Mouse (Mus musculus) urinary bladder, adult 2 months (tissue): ENCODE results near the gene Osbpl6. TPM values are rescaled to one million over a fixed set of nuclear protein-coding genes. Genes with fewer than 3 reads are reported as not detected.

ENCODE experiments used
- DNase-seq: peaks from one replicate; pipeline ENCODE4 v3.0.0; 2022; ENCODE audit warnings: low spot score
- polyA plus RNA-seq: library from polyadenylated mRNA; depleted of rRNA; stranded (reverse); fragments of >200 nt; gene quantifications from 2 replicates; pipeline ENCODE4 v1.2.3, GENCODE M21; 2012

Gene Osbpl6
- polyA plus RNA-seq, 1 experiment = 4.8 TPM

DNA sequence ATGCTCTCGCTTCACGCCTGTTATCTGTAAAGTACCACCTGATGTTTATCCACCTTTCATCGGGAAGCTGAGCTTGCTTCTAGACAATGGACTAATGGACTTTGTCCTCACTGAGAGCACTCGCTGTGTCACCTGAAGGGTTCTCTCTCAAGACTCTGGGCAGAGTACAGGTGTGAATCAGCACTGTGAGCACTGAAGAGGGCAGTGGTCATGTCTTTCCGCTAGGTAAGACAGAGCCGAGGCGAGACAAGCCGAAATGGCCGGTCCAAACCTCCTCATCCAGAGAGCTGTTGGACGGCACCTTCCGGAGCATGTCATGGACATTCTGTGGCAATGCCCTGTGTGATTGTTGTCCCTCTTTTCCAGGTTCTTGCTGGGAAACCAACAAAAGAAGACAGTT, 92.6 kb downstream of the Osbpl6 start:
- DNase-seq = no peak

DNA sequence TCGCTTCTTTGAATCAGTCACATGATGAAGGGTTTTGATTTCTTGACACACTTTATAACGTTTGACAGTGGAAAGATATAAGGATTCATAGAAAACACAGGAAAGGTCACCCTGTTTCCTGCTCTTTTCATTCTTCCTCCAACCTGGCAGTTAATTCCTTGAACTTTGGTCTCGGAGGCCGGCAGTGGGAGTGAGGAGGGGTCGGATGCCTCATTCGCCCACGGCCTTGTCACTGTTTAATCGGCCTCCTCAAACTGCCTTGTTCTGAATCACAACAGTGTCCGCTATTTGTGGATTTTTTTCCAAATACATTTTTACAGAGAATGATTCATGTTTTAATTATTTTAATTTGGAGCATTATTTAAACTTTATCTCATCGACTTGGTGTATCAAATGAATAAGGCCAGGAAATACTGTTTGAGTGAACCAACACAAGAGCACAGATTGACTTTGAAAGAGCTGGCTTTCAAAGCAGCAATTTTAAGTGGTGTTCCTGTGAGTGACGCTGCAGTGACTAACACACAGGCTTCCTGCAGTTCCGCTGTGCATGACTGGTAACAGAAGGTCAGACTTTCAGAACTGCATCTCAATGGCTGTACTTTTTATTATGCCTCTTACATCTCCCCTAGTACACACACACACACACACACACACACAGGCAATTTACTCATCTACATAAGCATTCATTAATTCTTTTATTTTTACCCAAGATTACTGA, 98.0 kb downstream of the Osbpl6 start:
- DNase-seq = no peak

DNA sequence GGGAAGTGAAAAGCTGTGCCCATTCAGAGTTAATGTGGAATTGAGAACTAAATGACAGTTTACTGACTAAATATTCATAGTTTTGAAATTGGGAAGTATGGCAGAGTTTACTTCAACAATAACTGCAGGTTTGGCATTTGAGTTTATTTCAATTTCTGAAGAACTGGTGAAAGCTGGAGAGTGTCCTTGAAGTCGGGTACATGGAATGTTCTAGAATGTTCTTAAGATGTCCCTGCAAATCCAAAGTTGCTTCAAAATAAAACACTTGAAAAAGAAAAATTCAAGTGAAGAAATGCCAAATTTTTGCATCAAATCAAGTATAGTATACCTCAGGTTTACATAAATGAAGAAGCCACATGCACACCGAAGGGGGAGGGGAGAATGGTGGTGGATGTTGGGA, 98.7 kb downstream of the Osbpl6 start:
- DNase-seq = no peak

DNA sequence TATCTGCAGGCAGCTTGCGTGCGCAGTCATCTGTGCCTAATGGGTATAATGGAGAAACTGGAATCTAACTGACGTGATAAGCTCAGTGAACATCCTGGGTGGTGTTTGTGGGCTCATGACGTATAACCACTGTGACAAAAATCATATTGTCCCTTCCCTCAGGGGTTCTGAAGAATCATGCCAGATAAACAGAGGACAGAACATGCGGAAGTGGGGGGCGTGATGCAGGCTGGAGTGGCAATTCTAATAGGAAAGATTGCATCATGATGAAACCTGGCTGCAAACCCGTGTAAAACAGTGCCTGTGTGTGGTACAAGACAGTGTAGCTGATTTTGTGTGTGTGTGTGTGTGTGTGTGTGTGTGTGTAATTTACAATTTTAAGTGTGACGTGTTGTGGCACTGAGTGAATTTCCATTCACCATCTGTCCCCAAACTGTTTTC, 105.0 kb downstream of the Osbpl6 start:
- no peak for DNase-seq

DNA sequence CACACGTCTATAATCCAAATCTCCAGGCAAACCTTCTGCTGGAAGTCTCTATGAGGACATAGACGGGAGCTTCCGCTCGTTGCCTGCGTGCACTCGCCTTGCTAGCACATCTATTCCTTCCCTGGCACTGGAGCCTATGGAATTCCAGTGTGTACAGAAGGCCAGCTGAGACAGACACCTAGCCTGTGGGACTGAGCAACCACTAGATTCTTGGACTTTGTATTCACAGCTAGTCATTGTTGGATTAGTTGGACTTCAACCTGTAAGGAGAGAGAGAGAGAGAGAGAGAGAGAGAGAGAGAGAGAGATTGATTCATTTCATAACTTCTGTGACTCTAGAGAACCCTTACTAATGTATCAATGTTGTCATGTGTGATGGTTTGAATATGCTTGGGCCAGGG, 105.8 kb downstream of the Osbpl6 start:
- no peak for DNase-seq

DNA sequence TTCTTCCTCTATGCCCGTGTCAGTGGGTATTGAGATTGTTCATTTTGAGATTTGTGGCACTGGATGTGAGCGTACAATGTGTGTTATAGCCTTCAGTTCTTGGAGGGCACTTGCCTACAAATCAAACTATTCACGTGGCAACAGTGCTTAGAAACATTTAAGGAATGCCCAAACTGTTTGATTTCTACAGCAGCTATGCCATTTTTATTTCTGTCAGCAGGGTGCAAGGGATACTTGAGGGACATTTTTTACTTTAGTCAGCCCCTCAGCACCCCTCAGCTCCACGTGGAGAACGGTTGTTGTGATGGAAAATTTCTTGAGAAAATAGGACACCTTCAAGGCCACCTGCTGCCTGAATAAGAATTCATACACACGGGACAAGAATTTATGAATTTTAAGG, 106.6 kb downstream of the Osbpl6 start:
- DNase-seq = no peak

DNA sequence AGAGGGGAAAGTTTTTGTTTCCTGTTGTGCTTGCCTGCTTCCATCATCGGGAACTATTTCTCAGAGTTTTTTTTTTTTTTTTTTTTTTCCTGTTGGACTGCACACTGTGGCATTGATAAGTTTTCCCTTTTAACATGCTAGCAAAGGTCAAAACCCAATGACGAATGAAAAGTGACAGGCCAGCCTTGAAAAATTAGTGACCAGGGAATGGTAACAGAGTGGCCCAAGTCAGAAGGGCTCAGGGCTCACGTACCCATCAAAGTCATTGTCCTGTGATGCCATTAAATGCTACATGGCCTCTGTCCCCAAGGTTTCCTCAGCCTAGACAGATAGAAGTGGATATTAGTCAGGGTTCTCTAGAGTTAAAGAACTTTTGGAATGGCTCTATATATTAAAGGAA, 107.0 kb downstream of the Osbpl6 start:
- DNase-seq = no peak

DNA sequence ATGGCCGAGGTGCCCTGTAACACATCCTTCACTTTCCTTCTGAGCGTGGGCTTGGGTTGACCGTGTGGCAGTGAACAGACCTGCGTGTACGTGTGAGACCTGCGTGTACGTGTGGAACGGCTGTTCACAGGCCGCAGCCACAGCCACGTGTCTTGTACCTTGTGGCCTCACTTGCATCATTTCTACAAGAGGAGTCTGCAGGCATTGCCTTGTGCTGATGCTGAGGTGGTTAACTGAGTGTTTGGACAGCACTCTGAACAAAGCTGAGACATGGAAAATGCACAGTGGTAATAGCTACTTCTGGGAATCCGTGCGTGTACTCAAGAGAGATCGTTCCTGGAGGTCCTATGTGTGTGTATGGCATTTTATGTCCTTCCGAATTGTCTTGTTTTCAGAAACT, 111.2 kb downstream of the Osbpl6 start:
- DNase-seq = no peak

DNA sequence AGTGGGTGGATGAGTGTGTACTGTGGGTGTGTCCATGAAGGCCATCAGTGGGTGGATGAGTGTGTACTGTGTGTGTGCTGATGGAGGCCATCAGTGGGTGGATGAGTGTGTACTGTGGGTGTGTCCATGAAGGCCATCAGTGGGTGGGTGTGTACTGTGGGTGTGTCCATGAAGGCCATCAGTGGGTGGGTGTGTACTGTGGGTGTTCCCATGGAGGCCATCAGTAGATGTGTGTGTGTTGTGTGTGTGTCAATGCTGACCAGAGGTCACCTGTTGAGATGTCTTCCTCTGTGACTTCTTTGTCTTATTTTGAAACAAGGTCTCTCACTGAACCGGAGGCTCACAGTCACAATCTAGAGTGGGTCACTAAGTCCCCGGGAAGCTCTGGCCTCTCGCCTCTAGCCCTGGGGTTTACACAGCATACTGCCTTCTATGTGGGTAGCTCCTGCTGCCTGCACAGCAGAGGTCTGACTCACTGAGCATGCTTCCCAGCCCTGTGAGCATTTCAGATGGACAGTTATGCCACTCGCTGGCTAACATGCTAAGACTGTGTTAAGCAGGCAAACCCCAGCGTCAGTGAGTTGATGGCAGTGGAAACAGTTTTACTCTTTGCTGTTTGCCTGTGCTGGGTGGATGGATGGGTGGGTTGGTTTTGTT, 112.2 kb downstream of the Osbpl6 start:
- DNase-seq = no peak

DNA sequence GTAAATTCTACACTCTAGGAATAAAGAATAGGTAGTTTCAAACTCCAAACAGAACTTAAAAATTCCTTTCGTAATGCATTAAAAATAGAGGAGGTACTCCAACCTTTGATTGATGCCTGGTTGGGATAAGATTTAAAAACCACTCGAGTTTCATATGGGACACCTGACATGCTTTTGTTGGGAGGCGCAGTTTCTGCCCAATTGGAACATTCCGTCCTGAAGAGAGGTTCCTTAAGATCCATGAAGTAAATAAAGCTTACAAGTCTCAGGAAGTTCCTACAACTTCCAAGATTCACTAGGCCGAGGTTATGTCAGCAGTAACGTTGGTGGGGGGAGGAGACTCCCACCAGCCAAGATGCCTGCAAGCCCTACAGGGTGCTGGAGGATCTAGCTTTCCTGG, 115.3 kb downstream of the Osbpl6 start:
- no peak for DNase-seq

DNA sequence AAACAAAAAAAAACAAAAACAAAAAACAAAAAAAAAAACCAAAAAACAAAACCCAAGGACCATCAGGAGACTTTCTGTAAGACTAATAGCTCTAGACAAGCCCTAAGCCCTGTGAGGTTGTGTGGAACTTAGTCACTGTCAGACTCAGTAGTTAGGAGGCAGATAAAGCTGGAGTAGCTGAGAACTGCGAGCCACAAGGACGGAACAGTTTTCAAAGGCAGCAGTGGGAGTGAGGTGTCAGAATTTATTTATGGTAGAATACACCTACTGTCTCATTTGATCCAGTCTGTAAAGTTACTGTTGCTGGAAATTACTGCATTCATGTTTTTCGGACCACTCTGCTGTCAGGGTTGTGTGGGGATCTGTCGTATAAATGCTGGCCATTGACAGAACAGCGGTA, 118.1 kb downstream of the Osbpl6 start:
- DNase-seq = no peak

DNA sequence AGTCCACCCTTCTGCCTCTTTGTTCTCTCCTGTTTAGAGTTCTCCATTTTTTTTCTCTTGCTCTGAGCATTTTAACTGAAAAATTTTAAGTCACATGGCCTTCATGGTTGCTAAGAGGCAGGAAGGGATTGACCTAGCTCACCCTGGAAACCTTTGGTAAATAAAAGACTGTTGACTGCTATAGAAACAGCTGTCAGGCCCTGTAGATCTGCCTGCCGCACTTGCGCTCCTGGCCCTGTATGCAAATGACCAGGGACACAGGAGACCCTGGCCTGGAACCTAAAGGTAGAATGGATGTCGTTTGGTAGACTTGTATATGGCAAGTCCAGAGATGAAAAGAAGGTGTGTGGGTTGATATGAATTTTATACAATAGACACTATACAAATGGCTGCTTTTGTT, 119.3 kb downstream of the Osbpl6 start:
- DNase-seq = no peak

DNA sequence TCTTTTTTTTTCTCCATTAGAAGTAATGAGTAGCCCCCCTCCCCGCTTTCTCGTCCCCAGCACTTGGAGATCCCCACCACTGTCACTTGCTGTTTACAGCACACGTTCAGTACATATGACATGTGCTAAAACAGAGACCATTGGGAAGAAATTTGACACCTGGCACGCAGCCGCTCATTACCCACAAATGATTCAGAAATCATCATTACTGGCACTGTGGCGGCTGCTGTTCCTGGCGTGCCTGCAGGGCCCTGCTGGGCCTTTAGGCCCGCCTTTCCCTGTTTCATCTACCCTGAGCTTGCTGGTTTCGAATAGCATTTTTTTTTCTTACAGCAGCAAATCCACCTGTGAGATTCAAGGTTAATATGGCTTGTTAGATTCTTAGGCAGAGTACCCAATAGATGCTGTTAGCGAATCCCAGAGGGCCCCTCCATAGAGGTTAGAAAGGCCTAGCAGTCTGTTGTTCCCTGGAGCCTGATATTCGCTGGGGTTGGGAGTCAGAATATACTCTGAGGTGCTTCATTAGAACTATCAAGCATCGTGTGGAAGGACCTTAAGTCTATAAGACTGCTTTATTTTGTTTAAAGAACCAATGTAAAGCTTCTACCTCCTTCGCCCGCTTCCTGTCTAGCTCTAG, 126.3 kb downstream of the Osbpl6 start:
- no peak for DNase-seq

DNA sequence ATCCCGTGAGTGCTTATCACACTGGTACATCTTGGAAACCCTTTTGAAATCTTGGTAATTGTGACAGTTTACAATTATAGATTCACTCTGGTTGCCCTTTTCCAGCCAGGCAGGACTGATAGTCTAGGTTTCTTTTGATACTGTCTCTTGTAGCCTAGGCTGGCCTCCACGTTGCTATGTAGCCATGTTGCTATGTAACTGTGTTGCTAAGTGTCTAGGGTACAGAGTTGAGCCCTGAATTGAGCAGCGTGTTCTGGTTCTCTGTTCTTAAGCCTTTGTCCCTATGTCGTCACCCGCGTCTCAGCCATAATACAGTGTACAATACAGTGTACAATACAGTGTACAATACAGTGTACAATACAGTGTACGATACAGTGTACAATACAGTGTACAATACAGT, 128.6 kb downstream of the Osbpl6 start:
- DNase-seq = no peak

DNA sequence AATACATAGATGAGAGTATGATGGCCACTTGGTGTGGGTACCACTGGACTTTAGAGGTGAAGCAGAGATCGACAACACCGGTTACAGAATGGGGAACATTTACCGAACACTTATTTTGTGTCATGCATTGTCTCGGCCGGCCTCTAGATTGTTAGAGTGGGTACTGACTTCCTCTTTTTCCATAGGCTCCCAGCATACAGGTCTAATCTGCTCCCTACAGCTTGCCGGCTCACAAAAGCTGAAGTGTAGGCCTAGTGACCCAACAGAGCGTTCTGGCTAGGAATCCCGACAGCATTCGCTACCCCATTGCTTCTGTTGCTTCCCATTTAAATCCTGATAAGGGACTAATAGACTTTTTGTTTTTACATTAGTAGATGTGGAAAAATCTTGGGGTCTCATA, 135.6 kb downstream of the Osbpl6 start:
- no peak for DNase-seq

DNA sequence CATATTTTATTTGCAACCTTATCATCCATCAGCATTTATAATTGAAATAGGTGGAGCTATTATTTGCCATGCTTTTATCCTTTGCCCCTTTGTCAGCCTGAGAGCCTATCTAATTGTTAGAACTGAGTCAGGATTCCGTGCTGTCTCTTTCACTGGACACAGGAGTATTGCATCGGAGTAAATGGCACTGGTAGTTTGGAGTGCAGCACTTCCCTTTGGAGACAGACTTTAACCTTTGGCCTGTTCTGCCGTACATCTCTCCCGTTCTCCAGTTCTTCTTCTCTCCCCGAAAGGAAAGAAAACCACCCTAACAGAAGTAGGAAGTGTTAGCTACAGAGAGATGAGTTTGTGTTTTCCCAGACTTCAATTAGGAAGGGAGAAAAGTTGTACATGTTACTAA, 136.6 kb downstream of the Osbpl6 start:
- DNase-seq = no peak

DNA sequence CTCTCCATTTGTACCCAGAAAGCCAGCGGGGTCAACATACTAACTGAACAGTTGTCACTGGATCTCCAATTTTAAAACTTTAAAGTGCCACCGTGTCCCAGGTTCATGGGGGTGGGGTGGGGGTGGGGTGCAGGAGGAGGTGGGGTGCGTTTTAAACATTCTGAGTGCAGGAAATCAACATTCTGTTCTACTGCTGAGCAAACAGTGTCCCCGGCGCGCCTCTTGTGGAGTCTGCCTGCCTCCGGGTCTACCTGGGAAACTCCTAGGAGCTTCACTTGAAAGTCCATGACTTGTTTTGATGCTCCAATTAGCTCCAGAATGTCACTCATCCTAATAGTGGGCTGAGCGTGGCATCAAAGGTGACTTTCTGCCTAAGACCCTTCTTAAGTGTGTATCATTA, 139.2 kb downstream of the Osbpl6 start:
- no peak for DNase-seq

DNA sequence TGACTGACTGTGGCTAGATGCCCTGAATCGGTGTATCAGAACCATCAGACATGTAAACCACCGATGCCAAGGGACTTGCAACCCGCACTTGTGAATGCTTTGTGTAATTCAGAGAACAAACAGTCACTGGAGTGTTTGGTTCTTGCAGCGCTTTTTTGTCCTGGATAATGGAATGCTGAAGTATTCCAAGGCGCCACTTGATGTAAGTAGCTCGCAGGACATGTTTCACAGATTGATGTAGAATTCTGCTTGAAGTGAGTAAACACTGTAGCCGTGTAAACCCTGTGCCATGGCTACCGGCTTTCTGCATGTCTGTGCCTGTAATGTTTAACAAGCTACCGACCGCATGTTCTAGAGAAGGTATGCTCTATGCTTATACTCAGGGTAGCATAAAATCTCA, 141.9 kb downstream of the Osbpl6 start:
- DNase-seq = no peak

DNA sequence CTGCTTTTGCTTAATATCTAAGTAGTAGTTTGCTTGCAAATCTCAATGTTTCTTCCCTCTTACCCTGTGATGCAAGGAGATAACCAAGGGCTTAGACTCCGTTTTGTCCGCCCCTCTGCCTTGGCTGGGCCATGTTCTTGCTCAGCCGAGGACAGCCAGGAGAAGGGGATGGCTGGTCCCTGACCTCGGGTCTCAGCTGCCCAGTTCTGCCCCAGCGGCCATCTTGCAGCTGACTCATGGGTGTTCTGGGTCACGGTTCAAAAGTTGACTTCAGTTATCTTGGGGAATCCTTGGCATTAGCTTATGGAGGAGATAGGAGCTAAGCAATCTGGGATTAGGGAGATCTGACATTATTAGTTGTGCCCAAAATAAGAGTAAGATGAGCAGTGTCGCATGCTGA, 142.5 kb downstream of the Osbpl6 start:
- no peak for DNase-seq

DNA sequence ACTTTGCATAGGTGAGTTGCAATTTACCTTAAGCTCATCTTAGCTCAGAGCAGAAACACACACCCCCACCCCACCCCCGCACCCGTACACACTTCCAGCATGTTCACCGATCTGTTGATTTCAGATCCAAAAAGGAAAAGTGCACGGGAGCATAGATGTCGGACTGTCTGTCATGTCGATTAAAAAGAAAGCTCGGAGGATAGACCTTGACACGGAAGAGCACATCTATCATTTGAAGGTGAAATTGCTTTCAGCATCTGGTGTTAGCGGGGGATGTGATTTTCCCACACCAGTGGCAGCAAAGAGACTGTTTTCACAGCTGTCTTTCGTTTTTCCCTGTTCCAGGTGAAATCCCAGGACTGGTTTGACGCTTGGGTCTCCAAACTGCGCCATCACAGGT, 143.0 kb downstream of the Osbpl6 start:
- no peak for DNase-seq

DNA sequence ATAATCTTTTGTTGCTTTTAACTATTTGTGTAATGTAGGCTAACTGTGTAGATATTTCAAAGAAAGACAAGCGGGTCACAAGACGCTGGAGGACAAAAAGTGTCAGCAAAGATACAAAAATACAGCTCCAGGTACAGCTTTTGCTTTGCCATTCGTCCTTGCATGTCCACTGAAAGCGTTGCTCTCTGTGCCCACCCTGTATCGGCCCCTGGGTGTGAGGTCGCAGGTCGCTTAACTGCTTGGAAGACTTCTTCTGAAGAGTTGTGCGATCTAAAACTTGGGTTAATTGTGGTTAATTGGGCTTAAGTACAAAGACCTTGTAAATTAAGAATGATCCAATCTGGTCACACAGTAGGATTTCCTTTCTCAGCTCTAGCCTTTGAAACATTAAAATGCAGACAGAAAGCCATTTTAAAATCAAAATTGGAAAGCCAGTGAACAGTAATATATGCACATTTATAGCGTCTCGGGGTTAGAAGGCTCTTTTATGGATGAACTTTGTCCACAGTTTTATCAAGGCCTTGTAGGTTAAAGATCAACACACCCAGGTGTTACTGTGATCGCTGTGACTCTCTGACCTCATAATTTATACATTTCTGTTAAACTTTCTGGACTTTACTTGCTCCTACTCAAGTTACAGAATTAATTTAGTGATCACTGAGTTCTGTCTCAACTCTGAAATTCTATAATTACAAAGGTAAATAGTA, 149.7 kb downstream of the Osbpl6 start:
- no peak for DNase-seq

DNA sequence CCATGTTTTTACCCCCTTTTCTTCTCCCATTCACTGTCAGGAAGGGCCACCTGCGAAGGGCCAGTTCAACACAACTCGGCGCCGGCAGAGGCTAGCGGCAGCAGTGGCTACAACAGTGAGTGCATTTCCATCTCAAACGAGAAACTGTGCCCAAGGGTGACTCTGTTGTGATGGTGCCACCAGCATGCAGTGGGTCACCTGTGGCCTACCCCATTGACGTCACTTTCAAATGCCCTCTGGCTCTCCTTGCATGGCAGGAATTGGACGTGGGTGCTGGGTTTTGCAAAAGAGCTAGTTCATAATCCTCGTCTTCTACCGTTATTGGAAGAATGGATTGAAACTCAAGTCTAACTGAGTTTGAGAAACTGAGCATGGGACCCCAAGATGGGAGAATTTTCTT, 153.8 kb downstream of the Osbpl6 start:
- no peak for DNase-seq

DNA sequence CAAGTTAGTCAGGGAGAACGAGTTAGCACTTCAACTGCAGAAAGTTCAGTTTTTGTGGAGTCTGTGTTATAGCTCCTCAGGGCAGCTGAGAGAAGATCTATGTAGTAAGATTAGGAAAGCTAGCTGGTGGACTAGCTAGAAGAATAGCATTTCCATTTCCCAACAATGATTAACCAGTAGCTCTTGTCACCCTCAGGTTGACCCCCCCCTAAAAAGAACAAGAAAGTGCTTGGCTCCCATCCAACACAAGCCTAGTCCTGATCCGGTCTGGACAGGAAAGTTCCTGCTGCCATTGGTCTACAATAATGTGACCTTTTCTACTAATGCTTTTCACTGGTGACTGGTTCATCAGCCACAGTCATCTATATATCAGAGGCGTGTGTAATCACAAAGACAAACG, 157.6 kb downstream of the Osbpl6 start:
- no peak for DNase-seq
